Mouse (Mus musculus): ENCODE measurements at regions not wholly inside any gene's neighbourhood (a gene's known extent, or its start where the extent isn't known, plus 50 kb on each side); places are given as distances from the start of the nearest gene placed in this dataset.

GRCm38 (mm10) chr4:25488479-25489069 is 207.0 kb upstream of the Ufl1 start:
- DNase-seq: no peak

- no peak for DNase-seq
These were observed 202.0 kb upstream of the Ufl1 start for GRCm38 (mm10) chr4:25483621-25483933.

GRCm38 (mm10) chr4:25482933-25483620 is 201.5 kb upstream of the Ufl1 start:
- DNase-seq: peak; percentile 16

- DNase-seq: peak; percentile 8
These were observed 191.4 kb upstream of the Ufl1 start for GRCm38 (mm10) chr4:25473026-25473425.

- no peak for DNase-seq
These were observed 184.9 kb upstream of the Ufl1 start for GRCm38 (mm10) chr4:25466490-25466889.

GRCm38 (mm10) chr4:25464792-25465590 is 183.4 kb upstream of the Ufl1 start:
- no peak for DNase-seq

- DNase-seq: no peak
These were observed 182.4 kb upstream of the Ufl1 start for GRCm38 (mm10) chr4:25464069-25464468.

- DNase-seq: no peak
These were observed 178.5 kb upstream of the Ufl1 start for GRCm38 (mm10) chr4:25460127-25460526.

GRCm38 (mm10) chr4:25454752-25455151 is 173.1 kb upstream of the Ufl1 start:
- DNase-seq: no peak

GRCm38 (mm10) chr4:25453127-25453806 is 171.6 kb upstream of the Ufl1 start:
- no peak for DNase-seq

- DNase-seq: no peak
These were observed 170.2 kb upstream of the Ufl1 start for GRCm38 (mm10) chr4:25451865-25452264.

- no peak for DNase-seq
These were observed 150.6 kb upstream of the Ufl1 start for GRCm38 (mm10) chr4:25432203-25432602.

GRCm38 (mm10) chr4:25416330-25416729 is 134.7 kb upstream of the Ufl1 start:
- DNase-seq: no peak

- peak; percentile 28 for DNase-seq
These were observed 128.8 kb upstream of the Ufl1 start for GRCm38 (mm10) chr4:25410440-25410839.

GRCm38 (mm10) chr4:25408696-25409448 is 127.3 kb upstream of the Ufl1 start:
- DNase-seq: peak; percentile 45

GRCm38 (mm10) chr4:25407842-25408241 is 126.2 kb upstream of the Ufl1 start:
- no peak for DNase-seq

- no peak for DNase-seq
These were observed 107.9 kb upstream of the Ufl1 start for GRCm38 (mm10) chr4:25389542-25389941.

GRCm38 (mm10) chr4:25372041-25372440 is 90.4 kb upstream of the Ufl1 start:
- peak; percentile 9 for DNase-seq

- DNase-seq: no peak
These were observed 82.8 kb upstream of the Ufl1 start for GRCm38 (mm10) chr4:25364402-25364801.

GRCm38 (mm10) chr4:25337638-25338037 is 56.0 kb upstream of the Ufl1 start:
- DNase-seq: no peak
